Mouse (Mus musculus) gastrocnemius, adult 2 months (tissue): ENCODE data around the gene Edem3. TPM values are rescaled to one million over a fixed set of nuclear protein-coding genes. Genes with fewer than 3 reads are reported as not detected.
"Not testable (repeated sequence)": the region's sequence is repeated elsewhere in the genome, so short reads cannot be mapped to it uniquely, and the experiment has no call there.

Source experiments
- DNase-seq: peaks from one replicate; pipeline ENCODE4 v3.0.0; 2022
- H3K27ac ChIP-seq: fragments of 200-600 bp; 2 replicates; pipeline ENCODE4 v1.8.1; 2022; ENCODE audit warnings: mild to moderate bottlenecking
- H3K4me3 ChIP-seq: fragments of 200-600 bp; 2 replicates; pipeline ENCODE4 v1.8.1; 2022; ENCODE audit warnings: mild to moderate bottlenecking, moderate library complexity
- CTCF ChIP-seq: fragments of 200-600 bp; IDR thresholded peaks from 2 replicates; pipeline ENCODE4 v1.8.1; 2022; ENCODE audit warnings: antibody characterized with exemption, mild to moderate bottlenecking, moderate library complexity
- intact Hi-C: fragments of 180-260 bp; cut with DNase I; formaldehyde crosslinking; loops from one replicate; pipeline ENCODE4 v1.15.1; 2025
- total RNA-seq, 2 experiments: library from RNA; stranded (reverse); gene quantifications; 2 replicates each; pipeline ENCODE4 v1.2.3; 2021

Edem3 gene
- total RNA-seq, 2 experiments from 2014 or later, result 21.1 to 23.6 TPM

- intact Hi-C loops, result no loop called here
- DNase-seq, result no peak
- no peak overlapping the region for H3K27ac ChIP-seq
- TF ChIP-seq CTCF, result no peak
- no peak overlapping the region for H3K4me3 ChIP-seq
These were observed 31.2 kb downstream of the Edem3 start for GRCm38 (mm10) chr1:151786406-151786805.

GRCm38 (mm10) chr1:151789136-151789535, 34.0 kb downstream of the Edem3 start:
- H3K4me3 ChIP-seq, result no peak overlapping the region
- intact Hi-C loops, result no loop called here
- DNase-seq, result no peak
- no peak overlapping the region for H3K27ac ChIP-seq
- TF ChIP-seq CTCF, result no peak

GRCm38 (mm10) chr1:151792076-151792475, 36.9 kb downstream of the Edem3 start:
- DNase-seq, H3K27ac ChIP-seq, intact Hi-C loops, H3K4me3 ChIP-seq: not testable (repeated sequence)

- H3K4me3 ChIP-seq, DNase-seq, H3K27ac ChIP-seq, intact Hi-C loops: not testable (repeated sequence)
These were observed 47.6 kb downstream of the Edem3 start for GRCm38 (mm10) chr1:151802795-151803194.

- intact Hi-C loops, result no loop called here
- no peak for TF ChIP-seq CTCF
- Histone ChIP-seq H3K4me3 (no peak overlapping the region), H3K27ac (no peak overlapping the region)
- no peak for DNase-seq
These were observed 52.1 kb downstream of the Edem3 start for GRCm38 (mm10) chr1:151807286-151807685.

GRCm38 (mm10) chr1:151810628-151811421, 55.7 kb downstream of the Edem3 start:
- TF ChIP-seq CTCF, result no peak
- no peak overlapping the region for H3K27ac ChIP-seq
- no peak overlapping the region for H3K4me3 ChIP-seq
- intact Hi-C loops, result no loop called here
- DNase-seq, result no peak

- intact Hi-C loops, result no loop called here
- Histone ChIP-seq H3K27ac (no peak overlapping the region), H3K4me3 (no peak overlapping the region)
- no peak for TF ChIP-seq CTCF
- DNase-seq, result no peak
These were observed 56.3 kb downstream of the Edem3 start for GRCm38 (mm10) chr1:151811456-151811855.

GRCm38 (mm10) chr1:151812004-151812712, 57.0 kb downstream of the Edem3 start:
- no peak for DNase-seq
- H3K4me3 ChIP-seq, result no peak overlapping the region
- intact Hi-C loops, result no loop called here
- TF ChIP-seq CTCF, result no peak
- no peak overlapping the region for H3K27ac ChIP-seq

- no peak overlapping the region for H3K27ac ChIP-seq
- no peak for TF ChIP-seq CTCF
- no peak for DNase-seq
- intact Hi-C loops, result no loop called here
- no peak overlapping the region for H3K4me3 ChIP-seq
These were observed 60.9 kb downstream of the Edem3 start for GRCm38 (mm10) chr1:151816051-151816450.

GRCm38 (mm10) chr1:151819190-151819589, 64.0 kb downstream of the Edem3 start:
- intact Hi-C loops, result no loop called here
- TF ChIP-seq CTCF, result no peak
- no peak for DNase-seq
- Histone ChIP-seq H3K27ac (no peak overlapping the region), H3K4me3 (no peak overlapping the region)

GRCm38 (mm10) chr1:151820457-151820856, 65.3 kb downstream of the Edem3 start:
- DNase-seq, result peak; percentile 56
- TF ChIP-seq CTCF, result peak; percentile 95
- Histone ChIP-seq H3K27ac (no peak overlapping the region), H3K4me3 (no peak overlapping the region)
- intact Hi-C loops, result loop anchor here (1.0 to 5.0 kb wide), 3 partner anchors 267 to 549 kb away; no protein-coding TSS in a partner anchor

GRCm38 (mm10) chr1:151825065-151825464, 69.9 kb downstream of the Edem3 start:
- H3K4me3 ChIP-seq, result no peak overlapping the region
- no peak for TF ChIP-seq CTCF
- no peak overlapping the region for H3K27ac ChIP-seq
- intact Hi-C loops, result no loop called here
- no peak for DNase-seq

GRCm38 (mm10) chr1:151831791-151832190, 76.6 kb downstream of the Edem3 start:
- no peak for DNase-seq
- TF ChIP-seq CTCF, result no peak
- Histone ChIP-seq H3K27ac (no peak overlapping the region), H3K4me3 (no peak overlapping the region)
- intact Hi-C loops, result no loop called here
